ENCODE assay signal across 31 mouse cellular contexts in the genomic region with DNA sequence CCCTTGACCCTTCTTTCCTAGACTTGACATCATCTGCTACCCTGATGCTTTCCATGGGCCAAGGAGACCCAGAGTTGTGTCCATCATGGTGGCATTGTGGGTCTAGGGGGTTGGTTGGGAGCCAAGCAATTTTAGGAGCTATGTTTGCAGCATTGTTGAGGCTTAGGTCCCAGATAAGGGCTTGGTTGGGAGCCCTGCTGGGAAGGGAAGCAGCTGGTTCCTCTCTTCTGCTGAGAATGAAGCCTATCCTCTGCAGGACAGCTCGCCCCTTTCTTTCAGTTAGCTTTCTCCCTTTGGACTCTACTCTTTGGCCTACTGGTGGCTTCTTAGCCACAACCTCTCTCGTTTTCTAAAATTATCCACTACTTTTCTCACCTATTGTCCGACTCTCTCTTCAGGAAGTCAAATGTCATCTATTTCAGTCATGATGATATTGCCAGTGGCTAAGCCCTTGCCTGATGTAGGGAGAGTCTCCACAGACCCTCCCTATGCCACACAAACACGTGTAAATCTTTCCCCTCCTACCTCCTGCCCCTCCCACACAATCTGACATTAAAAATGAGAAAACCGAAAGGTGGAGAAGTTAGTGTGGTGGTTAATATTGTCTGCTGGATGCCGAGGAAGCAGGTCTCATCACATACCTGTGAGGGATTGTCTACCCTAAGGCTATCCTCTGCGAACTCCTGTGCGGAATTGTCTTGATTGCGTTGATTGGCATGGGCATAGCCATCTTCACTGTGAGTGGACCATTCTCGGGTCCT.
DNase-seq lines count a peak whose midpoint lies in the region; ATAC-seq and TF ChIP-seq lines count a peak whose summit lies in the region.
"Had no signal": no experiment of that assay in that cellular context is flagged by ENCODE, and none has a peak within 500 bp of the region (broad histone marks: within the 10 kb centered on the region; RNA-seq: fewer than 3 reads in every experiment).

No protein-coding gene starts in this region.

- peak overlapping the region; percentile 69 for H3K27ac ChIP-seq in heart, adult 2 months
- H3K27ac ChIP-seq in heart, embryonic 11.5 days (ENCODE audit: low read depth, low read length): no peak overlapping the region
- H3K27ac ChIP-seq in MEL (ENCODE audit: control insufficient read depth, low read depth, low read length): no peak overlapping the region
- H3K27ac ChIP-seq in brown adipose tissue, adult 24 weeks (replicated peaks; ENCODE audit: low read depth, low read length): peak overlapping the region; percentile 94
- H3K27ac ChIP-seq in forebrain, postnatal 0 days (ENCODE audit: low read depth, low read length): no peak overlapping the region
- H3K27ac ChIP-seq: embryonic facial prominence, embryonic 10.5 days; embryonic facial prominence, embryonic 13.5 days; forebrain, embryonic 12.5 days; forebrain, embryonic 15.5 days; hindbrain, embryonic 10.5 days; hindbrain, embryonic 13.5 days; intestine, embryonic 15.5 days had no signal

- intact Hi-C loops in heart, adult 2 months (cut with DNase I): loop anchor here (2.0 kb wide), 1 partner anchor 81 kb away; no protein-coding TSS in a partner anchor
- intact Hi-C loops in heart, postnatal 25 days (cut with DNase I): no loop called here

- no peak for TF ChIP-seq EP300 in heart, adult 2 months (IDR thresholded peaks at IDR 0.05; ENCODE audit: insufficient read depth, low read depth, low read length)
- no peak for TF ChIP-seq EP300 in MEL (IDR thresholded peaks at IDR 0.05; ENCODE audit: low read depth in 1 of 2, low read length in 2 of 2)

- H3K36me3 ChIP-seq in heart, adult 2 months (ENCODE audit: control insufficient read depth, insufficient read depth, low read length): no peaks in the 10 kb centered on the region; the same call in 1 of the 2 replicates
- no peaks in the 10 kb centered on the region for H3K36me3 ChIP-seq in heart, embryonic 11.5 days (ENCODE audit: control insufficient read depth, insufficient read depth, low read length)
- H3K36me3 ChIP-seq in MEL (ENCODE audit: control insufficient read depth in 1 of 2, insufficient read depth in 2 of 2, low read length in 2 of 2): peaks cover 0 to 3% of the 10 kb centered on the region in 2 experiments; a peak in 1 of 4 replicates
- H3K36me3 ChIP-seq in forebrain, postnatal 0 days (ENCODE audit: insufficient read depth): no peaks in the 10 kb centered on the region
- H3K36me3 ChIP-seq: embryonic facial prominence, embryonic 10.5 days; embryonic facial prominence, embryonic 13.5 days; forebrain, embryonic 12.5 days; forebrain, embryonic 15.5 days; G1E; hindbrain, embryonic 10.5 days; hindbrain, embryonic 13.5 days; intestine, embryonic 15.5 days had no signal

- 58% methylated on average over 10 of the region's 10 CpGs for WGBS in heart, adult 2 months
- 76% methylated on average over 10 of the region's 10 CpGs for WGBS in heart, embryonic 11.5 days (ENCODE audit: insufficient replicate concordance)
- WGBS in forebrain, postnatal 0 days: 85% methylated on average over 10 of the region's 10 CpGs

- no peak overlapping the region for H3K4me2 ChIP-seq in heart, embryonic 11.5 days
- no peak overlapping the region for H3K4me2 ChIP-seq in forebrain, postnatal 0 days (ENCODE audit: low read depth)
- H3K4me2 ChIP-seq: embryonic facial prominence, embryonic 13.5 days; forebrain, embryonic 12.5 days; forebrain, embryonic 15.5 days; hindbrain, embryonic 13.5 days; intestine, embryonic 15.5 days had no signal

- no peak for TF ChIP-seq CTCF in heart, adult 2 months (IDR thresholded peaks at IDR 0.05)
- TF ChIP-seq CTCF in MEL (IDR thresholded peaks at IDR 0.05 in 2 of 3, conservative IDR thresholded peaks at IDR 0.05 in 1 of 3; ENCODE audit: control insufficient read depth in 1 of 3, insufficient read depth in 1 of 3, low read depth in 2 of 3, low read length in 3 of 3, poor library complexity in 1 of 3, severe bottlenecking in 1 of 3): no peak
- no peak for TF ChIP-seq CTCF in forebrain, postnatal 0 days (IDR thresholded peaks at IDR 0.05; ENCODE audit: low read depth)

- TF ChIP-seq POLR2A in heart, adult 2 months (IDR thresholded peaks at IDR 0.05; ENCODE audit: insufficient read depth, low read depth, low read length): no peak
- no peak for TF ChIP-seq POLR2A in MEL (IDR thresholded peaks at IDR 0.05; ENCODE audit: control insufficient read depth in 1 of 2, insufficient read depth in 1 of 2, low read depth in 1 of 2, low read length in 2 of 2, poor library complexity in 1 of 2)

- H3K27me3 ChIP-seq in heart, adult 2 months (ENCODE audit: control insufficient read depth, insufficient read depth, low read length): no peaks in the 10 kb centered on the region
- no peaks in the 10 kb centered on the region for H3K27me3 ChIP-seq in heart, embryonic 11.5 days (ENCODE audit: control insufficient read depth, insufficient read depth, low read length)
- H3K27me3 ChIP-seq in MEL (ENCODE audit: control insufficient read depth in 1 of 2, insufficient read depth in 2 of 2, low read length in 2 of 2): no peaks in the 10 kb centered on the region
- H3K27me3 ChIP-seq in forebrain, postnatal 0 days (ENCODE audit: insufficient read depth, low read length): no peaks in the 10 kb centered on the region
- H3K27me3 ChIP-seq: CH12.LX; embryonic facial prominence, embryonic 13.5 days; forebrain, embryonic 12.5 days; forebrain, embryonic 15.5 days; hindbrain, embryonic 13.5 days; intestine, embryonic 15.5 days had no signal

- no peak for DNase-seq in heart, adult 2 months
- DNase-seq in heart, postnatal 25 days (ENCODE audit: low spot score): no peak
- DNase-seq in heart, postnatal 4 days: peak; percentile 31
- DNase-seq in MEL (ENCODE audit: low read depth, low spot score): peak; percentile 39
- DNase-seq in kidney, postnatal 36 days: no peak
- no peak for DNase-seq in forebrain, postnatal 0 days
- DNase-seq: adrenal gland, adult 8-10 months; adrenal gland, postnatal 25 days; B cell, adult 2 months; cerebellum, adult 2 months; cerebellum, adult 9-11 months; cerebellum, postnatal 25 days; embryo, embryonic 11 days; gastrocnemius, postnatal 10 days; gastrocnemius, postnatal 36 days; kidney, adult 11 months; kidney, adult 8-10 months had no signal

- TF ChIP-seq RAD21 in MEL (IDR thresholded peaks at IDR 0.05; ENCODE audit: low read depth, low read length): no peak

- H3K4me1 ChIP-seq in heart, adult 2 months (ENCODE audit: control insufficient read depth, insufficient read depth, low read length): peaks cover 10% of the 10 kb centered on the region
- H3K4me1 ChIP-seq in heart, embryonic 11.5 days (ENCODE audit: control insufficient read depth, insufficient read depth, low read length): peaks cover 4% of the 10 kb centered on the region; the same call in 1 of the 2 replicates
- H3K4me1 ChIP-seq in MEL (ENCODE audit: control insufficient read depth in 1 of 2, insufficient read depth in 2 of 2, low read length in 2 of 2): peaks cover 0 to 8% of the 10 kb centered on the region in 2 experiments; a peak in 1 of 4 replicates
- H3K4me1 ChIP-seq in brown adipose tissue, adult 24 weeks (ENCODE audit: control insufficient read depth, insufficient read depth, insufficient read length, low read length): peaks cover 10% of the 10 kb centered on the region; the same call in 1 of the 2 replicates
- H3K4me1 ChIP-seq in forebrain, postnatal 0 days (ENCODE audit: insufficient read depth): no peaks in the 10 kb centered on the region
- H3K4me1 ChIP-seq: embryonic facial prominence, embryonic 10.5 days; embryonic facial prominence, embryonic 13.5 days; forebrain, embryonic 12.5 days; forebrain, embryonic 15.5 days; hindbrain, embryonic 10.5 days; hindbrain, embryonic 13.5 days; intestine, embryonic 15.5 days had no signal

- ATAC-seq in heart, embryonic 11.5 days (replicated peaks; ENCODE audit: insufficient number of reproducible peaks, low FRiP score, low TSS enrichment): no peak
- no peak for ATAC-seq in forebrain, postnatal 0 days
- ATAC-seq: activated CD4-positive, CD25-positive, alpha-beta regulatory T cell, adult 4 months; forebrain, embryonic 15.5 days; hindbrain, embryonic 16.5 days; intestine, embryonic 15.5 days had no signal

- H3K9me3 ChIP-seq in heart, embryonic 11.5 days (replicated peaks; ENCODE audit: control insufficient read depth, low read length): no peaks in the 10 kb centered on the region
- H3K9me3 ChIP-seq in MEL (replicated peaks; ENCODE audit: insufficient read depth, low read length): no peaks in the 10 kb centered on the region
- no peaks in the 10 kb centered on the region for H3K9me3 ChIP-seq in forebrain, postnatal 0 days (ENCODE audit: low read length)
- H3K9me3 ChIP-seq: embryonic facial prominence, embryonic 10.5 days; embryonic facial prominence, embryonic 13.5 days; forebrain, embryonic 15.5 days; hindbrain, embryonic 10.5 days; intestine, embryonic 15.5 days had no signal

- H3K4me3 ChIP-seq in heart, adult 2 months: no peak overlapping the region
- H3K4me3 ChIP-seq in heart, embryonic 11.5 days (ENCODE audit: low read depth, low read length): no peak overlapping the region
- no peak overlapping the region for H3K4me3 ChIP-seq in MEL (ENCODE audit: control insufficient read depth in 1 of 2, insufficient read depth in 1 of 2, low read depth in 2 of 2, low read length in 2 of 2)
- peak overlapping the region; percentile 4; the same call in 1 of the 2 replicates for H3K4me3 ChIP-seq in brown adipose tissue, adult 24 weeks (ENCODE audit: insufficient read depth, low read depth, low read length)
- H3K4me3 ChIP-seq in forebrain, postnatal 0 days (ENCODE audit: low read depth, low read length): no peak overlapping the region
- H3K4me3 ChIP-seq: embryonic facial prominence, embryonic 10.5 days; embryonic facial prominence, embryonic 13.5 days; erythroblast, embryonic 14.5 days; forebrain, embryonic 12.5 days; forebrain, embryonic 15.5 days; hindbrain, embryonic 10.5 days; hindbrain, embryonic 13.5 days; intestine, embryonic 15.5 days had no signal

- H3K9ac ChIP-seq in heart, adult 2 months (ENCODE audit: low read depth, low read length): no peak overlapping the region
- H3K9ac ChIP-seq in heart, embryonic 11.5 days (ENCODE audit: low read depth, low read length): no peak overlapping the region
- no peak overlapping the region for H3K9ac ChIP-seq in MEL (ENCODE audit: control insufficient read depth, low read depth, low read length, poor library complexity, severe bottlenecking)
- no peak overlapping the region for H3K9ac ChIP-seq in forebrain, postnatal 0 days
- H3K9ac ChIP-seq: embryonic facial prominence, embryonic 13.5 days; forebrain, embryonic 12.5 days; forebrain, embryonic 15.5 days; hindbrain, embryonic 13.5 days; intestine, embryonic 15.5 days had no signal

- H3K79me2 ChIP-seq in heart, adult 2 months (replicated peaks; ENCODE audit: control insufficient read depth, insufficient read depth, low read length): no peaks in the 10 kb centered on the region
- H3K79me2 ChIP-seq in MEL (ENCODE audit: control insufficient read depth, insufficient read depth, low read length, poor library complexity): no peaks in the 10 kb centered on the region

TF ChIP-seq in MEL, 35 proteins besides CTCF, POLR2A, EP300 and RAD21 (continues in another document):
- TF ChIP-seq MYB (IDR thresholded peaks at IDR 0.05; ENCODE audit: low read depth, low read length) (no peak), MEF2A (IDR thresholded peaks at IDR 0.05; ENCODE audit: extremely low read depth, insufficient replicate concordance, low read depth, low read length, poor library complexity, severe bottlenecking) (no peak), ZKSCAN1 (IDR thresholded peaks at IDR 0.05; ENCODE audit: low read depth, low read length) (no peak)

Comparison
In these comparisons a context has a peak if more than half of its experiments do, and no peak if none do; other contexts are left out.
1. DNase-seq: peak in heart, postnatal 4 days (single experiment) and MEL (single experiment); none in heart, adult 2 months (0 of 2), heart, postnatal 25 days (single experiment), kidney, postnatal 36 days (0 of 2) and forebrain, postnatal 0 days (single experiment).
2. H3K27ac ChIP-seq: peak in heart, adult 2 months (single experiment) and brown adipose tissue, adult 24 weeks (single experiment); none in heart, embryonic 11.5 days (single experiment), MEL (single experiment) and forebrain, postnatal 0 days (single experiment).